Mouse (Mus musculus): ENCODE results near the gene Cmss1. TPM values are rescaled to one million over a fixed set of nuclear protein-coding genes. Genes with fewer than 3 reads are reported as not detected.

Cmss1 gene
- polyA plus RNA-seq, 1 experiment from 2014 or later = 27.5 TPM

DNA sequence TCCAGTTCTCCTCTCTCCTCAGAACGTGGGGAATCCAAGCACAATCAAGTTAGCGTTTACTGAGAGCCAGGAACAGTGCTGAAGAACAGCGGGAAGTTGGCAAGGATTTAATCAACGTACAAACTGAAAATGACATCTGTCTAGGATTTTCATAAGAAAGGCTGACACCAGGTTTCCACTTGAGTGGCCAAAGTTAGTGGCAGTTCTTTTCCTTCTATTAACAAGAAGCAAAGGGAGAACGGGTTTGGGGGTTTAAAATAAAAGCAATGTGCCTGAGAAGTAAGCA is 266.1 kb downstream of the Cmss1 start:
- Histone ChIP-seq H3K4me2 (no peak overlapping the region), H3K9ac (no peak overlapping the region), H3K36me3 (no peaks in the 10 kb centered on the region), H3K4me1 (replicated peaks) (peaks cover 4% of the 10 kb centered on the region; the same call in 1 of the 2 replicates), H3K27me3 (replicated peaks) (no peaks in the 10 kb centered on the region), H3K9me3 (replicated peaks) (no peaks in the 10 kb centered on the region), H3K27ac (ENCODE audit: poor library complexity, severe bottlenecking) (no peak overlapping the region), H3K4me3 (no peak overlapping the region)
- 62% methylated on average over 5 of the region's 5 CpGs for WGBS
- no peak for ATAC-seq (ENCODE audit: insufficient number of reproducible peaks, low FRiP score)

- Histone ChIP-seq H3K9me3 (replicated peaks) (no peaks in the 10 kb centered on the region), H3K27me3 (replicated peaks) (no peaks in the 10 kb centered on the region), H3K4me2 (no peak overlapping the region), H3K9ac (no peak overlapping the region), H3K4me3 (no peak overlapping the region), H3K36me3 (no peaks in the 10 kb centered on the region), H3K4me1 (replicated peaks) (peaks cover 4% of the 10 kb centered on the region; the same call in 1 of the 2 replicates), H3K27ac (ENCODE audit: poor library complexity, severe bottlenecking) (no peak overlapping the region)
- no peak for ATAC-seq (ENCODE audit: insufficient number of reproducible peaks, low FRiP score)
- 84% methylated on average over 8 of the region's 8 CpGs for WGBS
Measured at GRCm38 (mm10) chr16:57339765-57340612, 266.7 kb downstream of the Cmss1 start.

DNA sequence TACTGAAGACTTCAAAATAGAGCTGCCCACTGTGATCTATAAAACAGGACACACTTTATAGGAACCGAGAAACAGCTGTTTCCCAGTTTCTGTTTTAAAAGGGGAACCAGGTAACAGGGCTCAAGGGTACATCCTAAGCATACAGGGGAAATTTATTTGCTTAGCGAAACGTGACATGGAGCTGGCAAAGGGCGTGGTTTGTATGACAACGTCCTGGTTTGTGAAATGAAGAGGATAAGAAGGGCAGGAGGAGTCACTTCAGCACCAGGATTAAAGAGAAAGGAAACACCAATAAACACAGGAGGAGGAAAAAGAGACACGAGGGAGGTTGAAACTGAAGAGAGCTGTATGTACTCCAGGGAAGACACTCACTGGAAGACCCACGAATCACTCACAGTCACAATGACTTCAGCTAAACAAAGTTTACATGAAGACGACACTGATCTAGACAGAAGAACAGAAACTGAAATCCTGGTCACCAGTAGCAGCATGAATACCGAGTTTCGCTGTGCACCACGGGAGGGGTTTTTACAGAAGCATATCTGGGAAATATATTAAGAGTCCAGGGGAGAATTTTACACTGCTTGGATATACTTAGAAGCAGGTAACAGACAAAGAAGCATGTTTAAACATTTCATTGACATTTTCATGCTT is 269.8 kb downstream of the Cmss1 start:
- Histone ChIP-seq H3K4me2 (no peak overlapping the region), H3K9me3 (replicated peaks) (no peaks in the 10 kb centered on the region), H3K4me3 (no peak overlapping the region), H3K27ac (ENCODE audit: poor library complexity, severe bottlenecking) (no peak overlapping the region), H3K4me1 (replicated peaks) (peaks cover 4% of the 10 kb centered on the region; the same call in 1 of the 2 replicates), H3K9ac (no peak overlapping the region), H3K27me3 (replicated peaks) (no peaks in the 10 kb centered on the region), H3K36me3 (no peaks in the 10 kb centered on the region)
- 76% methylated on average over 11 of the region's 11 CpGs for WGBS
- no peak for ATAC-seq (ENCODE audit: insufficient number of reproducible peaks, low FRiP score)

DNA sequence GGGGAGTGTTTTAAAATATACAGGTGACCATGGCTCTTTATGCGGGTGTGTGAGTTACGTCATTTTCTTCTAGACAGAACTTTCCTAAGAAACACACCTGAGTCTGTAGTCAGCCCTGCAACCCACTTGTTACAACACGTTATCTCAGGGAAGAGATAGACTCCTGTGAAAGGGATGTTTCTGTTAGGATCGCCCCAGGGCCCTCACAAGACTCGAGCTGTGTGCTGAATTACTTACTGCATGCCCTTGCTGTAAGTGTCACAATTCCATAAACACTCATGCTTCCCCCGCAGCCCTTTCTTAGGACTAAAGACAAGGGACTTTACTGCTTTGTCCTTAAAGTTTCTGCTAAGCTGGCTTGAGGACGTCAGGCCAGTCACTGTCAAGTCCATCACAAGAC is 274.4 kb downstream of the Cmss1 start:
- no peaks in the 10 kb centered on the region for H3K4me1 ChIP-seq (replicated peaks)
- no peak overlapping the region for H3K9ac ChIP-seq
- H3K27me3 ChIP-seq (replicated peaks) = no peaks in the 10 kb centered on the region
- no peak overlapping the region for H3K27ac ChIP-seq (ENCODE audit: poor library complexity, severe bottlenecking)
- 71% methylated on average over 7 of the region's 7 CpGs for WGBS
- no peak for ATAC-seq (ENCODE audit: insufficient number of reproducible peaks, low FRiP score)
- no peak overlapping the region for H3K4me2 ChIP-seq
- H3K4me3 ChIP-seq = no peak overlapping the region
- no peaks in the 10 kb centered on the region for H3K9me3 ChIP-seq (replicated peaks)
- no peaks in the 10 kb centered on the region for H3K36me3 ChIP-seq

- Histone ChIP-seq H3K27me3 (replicated peaks) (no peaks in the 10 kb centered on the region), H3K36me3 (no peaks in the 10 kb centered on the region), H3K9ac (no peak overlapping the region), H3K4me2 (no peak overlapping the region), H3K27ac (ENCODE audit: poor library complexity, severe bottlenecking) (no peak overlapping the region), H3K9me3 (replicated peaks) (no peaks in the 10 kb centered on the region), H3K4me1 (replicated peaks) (no peaks in the 10 kb centered on the region), H3K4me3 (no peak overlapping the region)
- ATAC-seq (ENCODE audit: insufficient number of reproducible peaks, low FRiP score) = no peak
- WGBS = 71% methylated on average over 2 of the region's 2 CpGs
Measured at GRCm38 (mm10) chr16:57330111-57330510, 276.6 kb downstream of the Cmss1 start.

GRCm38 (mm10) chr16:57329028-57329427 is 277.6 kb downstream of the Cmss1 start:
- Histone ChIP-seq H3K9me3 (replicated peaks) (no peaks in the 10 kb centered on the region), H3K4me3 (no peak overlapping the region), H3K36me3 (no peaks in the 10 kb centered on the region), H3K27me3 (replicated peaks) (no peaks in the 10 kb centered on the region), H3K27ac (ENCODE audit: poor library complexity, severe bottlenecking) (no peak overlapping the region), H3K4me2 (no peak overlapping the region), H3K9ac (no peak overlapping the region), H3K4me1 (replicated peaks) (no peaks in the 10 kb centered on the region)
- ATAC-seq (ENCODE audit: insufficient number of reproducible peaks, low FRiP score) = no peak
- 73% methylated on average over 8 of the region's 8 CpGs for WGBS

- no peak overlapping the region for H3K27ac ChIP-seq (ENCODE audit: poor library complexity, severe bottlenecking)
Measured at GRCm38 (mm10) chr16:57326996-57327395, 279.7 kb downstream of the Cmss1 start.

GRCm38 (mm10) chr16:57319284-57320124 is 287.2 kb downstream of the Cmss1 start:
- WGBS = 59% methylated on average over 7 of the region's 7 CpGs
- H3K9me3 ChIP-seq (replicated peaks) = no peaks in the 10 kb centered on the region
- no peak overlapping the region for H3K9ac ChIP-seq
- H3K4me1 ChIP-seq (replicated peaks) = peaks cover 8% of the 10 kb centered on the region; the same call in 1 of the 2 replicates
- no peak overlapping the region for H3K4me2 ChIP-seq
- no peak overlapping the region for H3K27ac ChIP-seq (ENCODE audit: poor library complexity, severe bottlenecking)
- no peaks in the 10 kb centered on the region for H3K36me3 ChIP-seq
- no peak for ATAC-seq (ENCODE audit: insufficient number of reproducible peaks, low FRiP score)
- no peaks in the 10 kb centered on the region for H3K27me3 ChIP-seq (replicated peaks)
- H3K4me3 ChIP-seq = no peak overlapping the region

More at GRCm38 (mm10) chr16:57326996-57327395, 279.7 kb downstream of the Cmss1 start:
- Histone ChIP-seq H3K4me2 (no peak overlapping the region), H3K9ac (no peak overlapping the region), H3K9me3 (replicated peaks) (no peaks in the 10 kb centered on the region), H3K4me1 (replicated peaks) (no peaks in the 10 kb centered on the region), H3K27me3 (replicated peaks) (no peaks in the 10 kb centered on the region), H3K4me3 (no peak overlapping the region), H3K36me3 (no peaks in the 10 kb centered on the region)
- WGBS = 67% methylated on average over 7 of the region's 7 CpGs
- ATAC-seq (ENCODE audit: insufficient number of reproducible peaks, low FRiP score) = no peak

DNA sequence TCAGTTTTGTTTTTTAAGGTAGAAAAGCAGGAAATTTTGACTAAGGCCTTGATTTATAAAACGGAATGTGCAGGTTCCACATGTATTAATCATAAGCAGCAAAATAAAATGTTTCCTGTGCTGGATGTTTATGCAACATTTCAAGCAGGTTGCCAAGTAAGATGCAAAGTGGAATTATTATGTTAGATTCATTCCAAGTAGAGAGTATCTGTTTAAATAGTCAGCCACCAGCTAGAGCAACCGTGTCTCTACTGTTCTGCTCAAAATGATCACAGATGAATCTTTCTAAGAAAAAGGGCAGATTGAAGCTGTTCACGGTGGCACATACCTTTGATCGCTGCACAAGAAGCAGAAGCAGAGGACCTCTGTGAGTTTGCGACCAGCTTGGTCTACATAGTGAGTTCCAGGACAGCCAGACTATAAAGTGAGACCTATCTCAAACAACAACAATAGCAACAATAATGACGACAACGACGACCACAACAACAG is 288.0 kb downstream of the Cmss1 start:
- Histone ChIP-seq H3K27me3 (replicated peaks) (no peaks in the 10 kb centered on the region), H3K27ac (ENCODE audit: poor library complexity, severe bottlenecking) (no peak overlapping the region), H3K36me3 (no peaks in the 10 kb centered on the region), H3K4me2 (no peak overlapping the region), H3K4me1 (replicated peaks) (peaks cover 8% of the 10 kb centered on the region; the same call in 1 of the 2 replicates), H3K4me3 (no peak overlapping the region), H3K9me3 (replicated peaks) (no peaks in the 10 kb centered on the region), H3K9ac (no peak overlapping the region)
- WGBS = 79% methylated on average over 8 of the region's 8 CpGs
- no peak for ATAC-seq (ENCODE audit: insufficient number of reproducible peaks, low FRiP score)

- no peak overlapping the region for H3K9ac ChIP-seq
- H3K4me1 ChIP-seq (replicated peaks) = peaks cover 8% of the 10 kb centered on the region; the same call in 1 of the 2 replicates
- H3K4me2 ChIP-seq = no peak overlapping the region
- H3K27ac ChIP-seq (ENCODE audit: poor library complexity, severe bottlenecking) = no peak overlapping the region
- H3K36me3 ChIP-seq = no peaks in the 10 kb centered on the region
- no peak for ATAC-seq (ENCODE audit: insufficient number of reproducible peaks, low FRiP score)
- 57% methylated on average over 13 of the region's 13 CpGs for WGBS
- no peaks in the 10 kb centered on the region for H3K27me3 ChIP-seq (replicated peaks)
- no peak overlapping the region for H3K4me3 ChIP-seq
- no peaks in the 10 kb centered on the region for H3K9me3 ChIP-seq (replicated peaks)
Measured at GRCm38 (mm10) chr16:57317882-57318636, 288.6 kb downstream of the Cmss1 start.
